Mouse (Mus musculus) right cerebral cortex, postnatal 25 days (tissue): ENCODE measurements at regions not wholly inside any gene's neighbourhood (a gene's known extent, or its start where the extent isn't known, plus 50 kb on each side); places are given as distances from the start of the nearest gene placed in this dataset.

ENCODE experiments used
- DNase-seq: peaks from one replicate; pipeline ENCODE4 v3.0.0; 2022

GRCm38 (mm10) chr5:136619315-136620231, 52.3 kb upstream of the Cux1 start:
- DNase-seq = no peak

GRCm38 (mm10) chr5:136620234-136620633, 52.9 kb upstream of the Cux1 start:
- DNase-seq = no peak

GRCm38 (mm10) chr5:136621336-136622125, 54.2 kb upstream of the Cux1 start:
- DNase-seq = no peak

GRCm38 (mm10) chr5:136622152-136622551, 54.9 kb upstream of the Cux1 start:
- DNase-seq = no peak

GRCm38 (mm10) chr5:136622721-136623542, 55.6 kb upstream of the Cux1 start:
- peak; percentile 43 for DNase-seq

GRCm38 (mm10) chr5:136623791-136624190, 56.5 kb upstream of the Cux1 start:
- no peak for DNase-seq

- DNase-seq = no peak
These were observed 58.1 kb upstream of the Cux1 start for GRCm38 (mm10) chr5:136625176-136625991.

GRCm38 (mm10) chr5:136626142-136626771, 59.0 kb upstream of the Cux1 start:
- DNase-seq = no peak

- DNase-seq = no peak
These were observed 59.6 kb upstream of the Cux1 start for GRCm38 (mm10) chr5:136626891-136627290.

GRCm38 (mm10) chr5:136627671-136628292, 60.5 kb upstream of the Cux1 start:
- no peak for DNase-seq

- DNase-seq = no peak
These were observed 61.2 kb upstream of the Cux1 start for GRCm38 (mm10) chr5:136628502-136628901.

- no peak for DNase-seq
These were observed 60.7 kb upstream of the Myl10 start for GRCm38 (mm10) chr5:136632286-136632685.

- DNase-seq = no peak
These were observed 59.0 kb upstream of the Myl10 start for GRCm38 (mm10) chr5:136633901-136634300.

GRCm38 (mm10) chr5:136635119-136635518, 57.8 kb upstream of the Myl10 start:
- no peak for DNase-seq

GRCm38 (mm10) chr5:136636476-136636875, 56.5 kb upstream of the Myl10 start:
- no peak for DNase-seq

GRCm38 (mm10) chr5:136637872-136638271, 55.1 kb upstream of the Myl10 start:
- no peak for DNase-seq

GRCm38 (mm10) chr5:136640871-136641619, 51.9 kb upstream of the Myl10 start:
- DNase-seq = no peak

- no peak for DNase-seq
These were observed 50.7 kb upstream of the Myl10 start for GRCm38 (mm10) chr5:136642208-136642607.
